Mouse (Mus musculus): ENCODE results near the gene Fmod. TPM values are rescaled to one million over a fixed set of nuclear protein-coding genes. Genes with fewer than 3 reads are reported as not detected.

The Fmod gene
- total RNA-seq (2017) = not detected in 2 replicates

- ATAC-seq (replicated peaks; ENCODE audit: low read depth, poor library complexity, severe bottlenecking) = no peak
Observed at GRCm38 (mm10) chr1:134037172-134037571, at the start of gene Fmod. TSS of gene Fmod (plus strand) at chr1:134037254.

GRCm38 (mm10) chr1:133988845-133989244 lies 48.2 kb upstream of the Fmod start:
- no peak for ATAC-seq (replicated peaks; ENCODE audit: low read depth, poor library complexity, severe bottlenecking)

- ATAC-seq (replicated peaks; ENCODE audit: low read depth, poor library complexity, severe bottlenecking) = no peak
Observed at GRCm38 (mm10) chr1:133991277-133991676, 45.8 kb upstream of the Fmod start.

- no peak for ATAC-seq (replicated peaks; ENCODE audit: low read depth, poor library complexity, severe bottlenecking)
Observed at GRCm38 (mm10) chr1:134005490-134005889, 31.6 kb upstream of the Fmod start.

- no peak for ATAC-seq (replicated peaks; ENCODE audit: low read depth, poor library complexity, severe bottlenecking)
Observed at GRCm38 (mm10) chr1:134006105-134006764, 30.8 kb upstream of the Fmod start.

- no peak for ATAC-seq (replicated peaks; ENCODE audit: low read depth, poor library complexity, severe bottlenecking)
Observed at GRCm38 (mm10) chr1:134024293-134024971, 12.6 kb upstream of the Fmod start.

GRCm38 (mm10) chr1:134025975-134026374 lies 11.1 kb upstream of the Fmod start:
- ATAC-seq (replicated peaks; ENCODE audit: low read depth, poor library complexity, severe bottlenecking) = peak; percentile 77

- no peak for ATAC-seq (replicated peaks; ENCODE audit: low read depth, poor library complexity, severe bottlenecking)
Observed at GRCm38 (mm10) chr1:134026741-134027140, 10.3 kb upstream of the Fmod start.

- ATAC-seq (replicated peaks; ENCODE audit: low read depth, poor library complexity, severe bottlenecking) = no peak
Observed at GRCm38 (mm10) chr1:134028161-134028846, 8.8 kb upstream of the Fmod start.

- no peak for ATAC-seq (replicated peaks; ENCODE audit: low read depth, poor library complexity, severe bottlenecking)
Observed at GRCm38 (mm10) chr1:134036492-134036891, 562 bp upstream of the Fmod start.

- ATAC-seq (replicated peaks; ENCODE audit: low read depth, poor library complexity, severe bottlenecking) = no peak
Observed at GRCm38 (mm10) chr1:134038336-134038735, 1.3 kb downstream of the Fmod start.

GRCm38 (mm10) chr1:134039361-134039760 lies 2.3 kb downstream of the Fmod start:
- no peak for ATAC-seq (replicated peaks; ENCODE audit: low read depth, poor library complexity, severe bottlenecking)

GRCm38 (mm10) chr1:134041900-134042299 lies 4.8 kb downstream of the Fmod start:
- ATAC-seq (replicated peaks; ENCODE audit: low read depth, poor library complexity, severe bottlenecking) = no peak

GRCm38 (mm10) chr1:134042341-134042740 lies 5.3 kb downstream of the Fmod start:
- ATAC-seq (replicated peaks; ENCODE audit: low read depth, poor library complexity, severe bottlenecking) = no peak

- ATAC-seq (replicated peaks; ENCODE audit: low read depth, poor library complexity, severe bottlenecking) = no peak
Observed at GRCm38 (mm10) chr1:134044805-134045204, 7.8 kb downstream of the Fmod start.

- peak; percentile 83 for ATAC-seq (replicated peaks; ENCODE audit: low read depth, poor library complexity, severe bottlenecking)
Observed at GRCm38 (mm10) chr1:134045971-134046370, 8.9 kb downstream of the Fmod start.

- ATAC-seq (replicated peaks; ENCODE audit: low read depth, poor library complexity, severe bottlenecking) = no peak
Observed at GRCm38 (mm10) chr1:134046387-134046786, 9.3 kb downstream of the Fmod start.

- no peak for ATAC-seq (replicated peaks; ENCODE audit: low read depth, poor library complexity, severe bottlenecking)
Observed at GRCm38 (mm10) chr1:134047431-134047830, 10.4 kb downstream of the Fmod start.

- ATAC-seq (replicated peaks; ENCODE audit: low read depth, poor library complexity, severe bottlenecking) = peak; percentile 74
Observed at GRCm38 (mm10) chr1:134048759-134049158, 11.7 kb downstream of the Fmod start.

GRCm38 (mm10) chr1:134049542-134049941 lies 12.5 kb downstream of the Fmod start:
- ATAC-seq (replicated peaks; ENCODE audit: low read depth, poor library complexity, severe bottlenecking) = no peak

GRCm38 (mm10) chr1:134053207-134053606 lies 16.2 kb downstream of the Fmod start:
- peak; percentile 88 for ATAC-seq (replicated peaks; ENCODE audit: low read depth, poor library complexity, severe bottlenecking)
